Mouse (Mus musculus): ENCODE measurements around the gene Acvr2a.
A peak's percentile ranks its signal among the peaks of the same experiment; 100 is the strongest.

Acvr2a gene

DNA sequence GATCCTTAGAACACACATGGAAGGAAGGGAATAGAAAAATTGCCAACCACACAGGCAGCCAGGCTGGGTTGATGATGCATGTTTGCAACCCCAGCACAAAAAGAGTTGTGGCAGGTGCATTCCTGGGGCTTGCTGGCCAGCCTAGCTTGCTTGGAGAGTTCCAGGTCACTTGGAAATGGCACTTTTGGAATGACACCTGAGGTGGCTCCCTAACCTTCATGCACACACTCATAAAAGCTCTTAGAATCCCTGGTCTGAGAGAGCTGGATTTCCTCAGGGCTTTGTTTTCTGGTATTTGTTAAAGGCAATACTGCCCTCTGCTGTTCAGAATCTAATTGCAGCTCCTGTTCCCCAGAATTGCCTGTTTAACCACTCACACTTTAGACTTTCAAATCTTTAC, 72.0 kb downstream of the Acvr2a start:
- peak; percentile 70 for DNase-seq

DNA sequence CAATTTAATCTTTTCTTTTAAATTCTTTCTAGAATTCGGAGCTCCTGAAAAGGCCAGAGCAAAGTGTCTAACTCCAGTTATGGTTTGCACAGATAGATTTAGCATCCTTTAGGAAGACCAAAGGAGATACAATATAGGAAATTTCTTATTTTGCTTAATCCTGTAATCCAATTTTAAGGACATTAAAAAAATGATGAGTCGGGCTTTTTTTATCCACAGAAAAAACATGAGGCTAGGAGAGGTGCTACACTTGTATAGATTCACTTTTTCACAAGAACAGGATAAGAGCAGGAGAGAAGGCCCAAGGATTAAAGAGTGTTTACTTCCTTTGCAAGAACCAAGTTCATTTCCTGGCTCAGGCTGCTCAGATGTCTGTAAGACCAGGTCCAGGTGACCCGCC, 81.3 kb downstream of the Acvr2a start:
- no peak for DNase-seq

DNA sequence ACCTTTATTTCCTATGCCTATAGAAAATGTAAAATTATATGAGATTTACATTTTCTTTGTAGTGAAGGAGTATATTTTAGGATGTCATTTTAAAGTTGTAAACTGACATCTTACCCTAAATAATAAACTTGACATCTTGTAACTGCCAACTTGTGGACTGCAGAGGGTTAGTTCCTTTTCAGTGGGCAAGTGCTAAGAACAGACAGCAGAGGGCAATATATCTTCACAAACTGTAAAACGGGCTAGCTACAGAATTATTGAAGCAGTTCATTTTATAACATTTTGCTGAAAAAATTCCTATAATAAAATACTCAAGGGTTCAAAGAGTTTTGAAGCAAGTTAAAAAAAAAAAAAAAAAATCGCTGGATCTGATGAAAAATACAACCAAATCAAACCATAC, 95.0 kb downstream of the Acvr2a start:
- no peak for DNase-seq

DNA sequence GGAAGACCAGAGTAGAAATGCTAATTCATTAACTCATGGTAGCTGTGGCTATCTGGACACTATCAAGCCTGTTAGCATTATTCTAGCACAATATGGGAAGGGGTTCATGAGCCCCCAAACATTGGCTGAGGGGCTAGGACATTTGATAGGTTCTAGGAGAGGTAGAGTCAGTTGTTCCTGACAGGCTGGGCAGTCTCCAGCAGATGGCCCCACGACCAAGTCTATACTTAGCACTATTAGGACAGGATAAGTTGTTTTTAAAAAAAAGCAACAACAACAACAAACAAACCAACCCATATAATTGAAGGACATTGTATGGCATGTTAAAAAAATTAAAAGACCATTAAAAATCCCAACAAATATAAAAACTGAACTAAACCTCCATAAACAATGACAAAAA, 100.3 kb downstream of the Acvr2a start:
- no peak for DNase-seq

DNA sequence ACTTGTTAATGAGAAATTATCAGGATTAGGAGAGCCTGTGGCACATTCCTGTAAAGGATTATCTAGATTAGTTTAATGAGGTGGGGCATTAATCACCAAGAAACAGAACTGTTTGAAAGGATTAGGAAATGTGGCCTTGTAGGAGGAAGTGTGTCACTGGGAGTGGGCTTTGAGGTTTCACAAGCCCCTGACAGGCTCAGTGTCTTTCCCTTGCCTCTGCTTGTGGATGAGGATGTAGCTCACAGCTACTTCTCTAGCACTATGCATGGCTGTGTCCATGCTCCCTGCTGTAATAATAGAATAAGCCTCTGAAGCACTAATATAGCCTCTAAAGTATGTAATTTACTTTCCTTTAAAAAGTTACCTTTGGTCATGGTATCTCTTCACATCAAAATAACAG, 101.9 kb downstream of the Acvr2a start:
- DNase-seq = no peak

DNA sequence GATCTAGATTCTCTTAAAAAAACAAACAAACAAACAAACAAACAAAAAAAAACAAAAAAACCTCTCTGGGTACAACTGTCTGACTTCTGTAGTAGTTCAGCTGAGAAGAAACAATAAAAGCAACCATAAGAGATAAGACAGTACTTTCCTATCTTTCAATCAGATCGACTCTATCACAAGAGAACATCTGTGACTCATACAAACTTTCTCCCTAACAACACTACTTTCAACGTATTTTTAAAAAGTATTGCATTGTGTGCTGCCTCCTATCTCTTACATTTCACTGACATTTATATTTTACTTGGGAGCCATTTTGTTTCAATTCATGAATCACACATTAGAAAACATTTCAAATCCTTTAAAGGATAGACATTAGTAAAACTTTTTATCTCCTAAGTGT, 121.1 kb downstream of the Acvr2a start:
- no peak for DNase-seq

DNA sequence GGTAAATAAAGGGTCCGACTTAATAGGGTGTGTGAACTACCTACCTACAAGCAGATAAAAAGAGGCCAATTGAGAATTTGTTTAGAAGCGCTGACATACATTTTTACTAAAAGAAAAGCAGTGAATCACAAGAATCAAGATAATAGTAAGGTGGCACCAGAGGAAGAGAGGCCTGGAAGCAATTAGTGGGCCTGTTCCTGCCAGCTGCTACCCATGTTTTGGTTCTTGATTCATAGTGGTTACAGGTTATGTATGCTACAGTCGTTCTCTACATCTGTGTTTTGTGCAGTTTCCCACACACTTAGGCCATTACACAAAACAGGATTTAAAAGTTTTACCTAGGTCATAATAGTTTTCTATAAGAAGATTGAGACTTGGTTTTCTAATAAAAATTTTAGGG, 133.9 kb downstream of the Acvr2a start:
- DNase-seq = no peak

DNA sequence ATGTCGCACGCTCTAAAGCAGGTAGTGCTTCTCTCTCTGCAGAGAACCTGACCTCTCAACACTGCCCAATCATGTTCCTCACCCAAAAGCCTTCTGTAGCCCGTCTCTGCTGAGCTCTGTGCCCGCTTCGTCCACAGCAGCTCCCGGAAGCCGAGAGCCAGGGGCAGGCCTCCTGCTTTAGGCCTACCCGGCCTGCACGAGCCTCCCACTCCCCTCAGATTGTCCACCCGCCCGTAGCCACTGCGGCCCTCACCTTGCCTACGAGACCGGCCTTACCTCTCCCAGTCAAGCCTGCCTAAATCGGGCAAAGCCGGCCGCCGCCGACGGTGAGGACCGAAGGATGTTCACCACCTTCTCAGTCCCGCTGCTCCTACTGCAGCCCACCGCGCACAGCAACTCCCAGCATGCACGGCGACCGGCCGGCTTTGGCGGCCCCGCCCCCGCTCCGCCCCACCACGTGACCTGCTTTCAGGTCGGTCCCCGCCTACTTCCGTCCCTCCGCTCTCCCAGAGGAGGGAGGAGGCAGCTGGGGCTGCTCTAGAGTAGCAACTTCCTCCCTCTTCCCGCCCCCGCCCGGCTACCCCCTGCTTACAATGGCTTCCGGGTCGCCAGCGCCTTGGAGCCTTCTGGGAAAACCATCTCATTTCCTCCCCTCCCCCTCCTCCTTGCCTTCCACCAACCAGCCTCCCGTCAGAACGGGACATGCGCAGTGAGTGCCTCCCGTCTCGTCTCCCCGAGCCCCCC, 135.1 kb downstream of the Acvr2a start, which contains the start of gene Mbd5:
Gene Mbd5 (plus strand): TSS at position 668 of the 744 bp plus-strand sequence.
- DNase-seq = peak; percentile 99

DNA sequence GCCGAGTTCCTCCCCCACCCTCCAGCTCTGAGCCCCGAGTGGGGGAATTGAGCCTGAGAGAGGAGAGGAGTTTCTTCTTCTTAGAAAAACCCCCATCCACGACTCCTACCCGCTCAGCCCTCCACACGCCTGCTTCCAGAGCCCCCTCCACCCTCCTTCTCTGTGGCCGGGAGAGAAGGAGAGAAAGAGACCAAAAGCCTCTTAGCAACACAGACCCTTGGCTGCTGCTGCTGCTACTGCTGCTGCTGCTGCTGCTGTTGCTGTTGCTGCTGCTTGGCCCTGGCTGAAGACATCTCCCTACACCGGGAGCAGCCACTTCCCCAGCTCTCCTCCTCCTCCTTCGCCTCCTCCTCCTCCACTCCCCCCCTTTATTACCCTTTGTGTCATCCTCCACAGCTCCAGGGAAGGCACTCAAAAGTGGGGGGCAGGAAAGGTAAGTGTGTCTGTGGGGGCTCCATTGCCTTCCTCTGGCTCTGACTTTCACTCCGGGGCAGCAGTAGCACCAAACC, 135.9 kb downstream of the Acvr2a start:
- DNase-seq = peak; percentile 50

DNA sequence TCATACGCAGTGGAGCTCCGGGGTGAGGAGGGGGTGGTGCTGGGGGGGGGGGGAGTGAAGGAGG, 136.2 kb downstream of the Acvr2a start, which contains the start of gene Orc4:
Gene Orc4 (minus strand): TSS at position 26 of the 64 bp plus-strand sequence.
- no peak for DNase-seq

DNA sequence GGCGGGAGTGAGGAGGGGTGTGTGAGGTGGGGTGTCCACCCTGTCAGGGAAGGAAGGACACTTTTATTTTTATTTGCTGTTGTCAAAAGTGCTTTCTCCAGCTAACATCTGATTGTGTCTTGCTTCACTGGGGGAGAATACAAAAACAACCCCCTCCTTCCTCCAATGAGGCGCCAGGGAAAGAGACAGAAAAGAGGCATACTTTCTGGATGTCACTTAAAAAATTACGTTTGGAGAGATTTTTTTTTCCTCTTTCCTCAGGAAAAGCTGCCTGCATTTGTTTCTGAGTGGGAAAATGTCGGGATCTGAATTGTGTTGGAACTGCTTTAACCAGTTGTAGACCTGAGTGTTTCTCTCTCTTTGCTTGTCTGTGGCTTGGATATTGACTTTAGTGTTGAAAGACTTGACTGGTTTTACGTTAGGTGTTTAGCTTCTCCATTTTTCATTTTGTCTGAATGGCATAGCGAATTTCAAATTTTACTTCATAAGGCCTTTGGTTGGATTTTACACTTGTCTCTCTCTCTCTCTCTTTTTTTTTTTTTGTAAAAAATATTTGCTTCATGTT, 136.5 kb downstream of the Acvr2a start:
- no peak for DNase-seq

All from right cerebral cortex, adult 18-20 months (tissue).